Mouse (Mus musculus) E14TG2a.4 (cell line): ENCODE measurements at regions not wholly inside any gene's neighbourhood (a gene's known extent, or its start where the extent isn't known, plus 50 kb on each side); places are given as distances from the start of the nearest gene placed in this dataset.

ENCODE experiments used
- CTCF ChIP-seq: conservative IDR thresholded peaks from 2 replicates; pipeline ENCODE4 v1.5.1; 2014; ENCODE audit warnings: low read length
- POU5F1 ChIP-seq: IDR thresholded peaks from 2 replicates; pipeline ENCODE4 v1.6.1; 2014; ENCODE audit warnings: low read length, borderline replicate concordance

DNA sequence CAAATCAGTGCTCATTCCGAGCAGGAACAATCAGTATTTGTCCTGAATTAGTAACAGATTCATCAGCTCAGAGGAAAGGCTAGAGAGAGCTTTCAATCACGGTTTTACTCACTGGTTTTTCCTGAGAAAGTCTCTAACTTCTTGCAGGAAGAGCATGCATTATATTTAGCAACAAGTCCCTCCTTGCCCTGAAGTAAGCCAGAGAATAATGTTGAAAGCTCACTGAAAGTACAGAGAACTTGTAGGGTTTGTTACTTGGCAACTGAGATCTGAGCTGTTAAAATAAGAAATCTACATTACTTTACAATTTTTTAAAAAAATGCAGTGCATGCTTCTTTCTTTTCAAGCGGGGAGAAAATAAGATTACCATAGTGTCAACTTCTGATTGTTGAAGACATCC, 209.7 kb upstream of the Marcks start:
- TF ChIP-seq CTCF = no peak
- TF ChIP-seq POU5F1 = no peak
